Mouse (Mus musculus): ENCODE measurements at regions not wholly inside any gene's neighbourhood (a gene's known extent, or its start where the extent isn't known, plus 50 kb on each side); places are given as distances from the start of the nearest gene placed in this dataset.

GRCm38 (mm10) chr2:48374302-48374701, 439.6 kb upstream of the Acvr2a start:
- no peak for TF ChIP-seq CTCF (IDR thresholded peaks at IDR 0.05; ENCODE audit: low read depth)
- no peak for TF ChIP-seq EP300 (IDR thresholded peaks at IDR 0.05; ENCODE audit: low read depth)

Measured in liver, postnatal 0 days (tissue).